Mouse (Mus musculus) thymus, adult 2 months (tissue): Measurements from ENCODE around the gene Sass6.
"Not testable (repeated sequence)": the region's sequence is repeated elsewhere in the genome, so short reads cannot be mapped to it uniquely, and the experiment has no call there.

ENCODE experiments used
- CTCF ChIP-seq: fragments of 200-500 bp; IDR thresholded peaks from 2 replicates; pipeline ENCODE4 v1.5.1; 2012; ENCODE audit warnings: mild to moderate bottlenecking, control low read depth, low read length, moderate library complexity, borderline replicate concordance; ENCODE audit not compliant: control insufficient read depth, poor library complexity, insufficient read depth; ENCODE audit errors: extremely low read depth
- POLR2A ChIP-seq: fragments of 200-500 bp; IDR thresholded peaks from 2 replicates; pipeline ENCODE4 v1.6.1; 2012; ENCODE audit warnings: mild to moderate bottlenecking, low read length, control low read depth, moderate library complexity; ENCODE audit not compliant: control insufficient read depth, poor library complexity, insufficient read depth; ENCODE audit errors: extremely low read depth

- TF ChIP-seq CTCF, POLR2A: not testable (repeated sequence)
These were observed 69.5 kb downstream of the Sass6 start for GRCm38 (mm10) chr3:116664281-116664680.
